Mouse (Mus musculus): ENCODE measurements around the gene Use1.
A peak's percentile ranks its signal among the peaks of the same experiment; 100 is the strongest.

Use1 gene

GRCm38 (mm10) chr8:71403107-71403885 is 36.6 kb downstream of the Use1 start:
- peak in 1 of 2 experiments; percentile 2 for DNase-seq

- peak in 1 of 2 experiments; percentile 3 for DNase-seq
These were observed 37.4 kb downstream of the Use1 start for GRCm38 (mm10) chr8:71404011-71404410.

- DNase-seq, result peak in 1 of 2 experiments; percentile 4
These were observed 38.3 kb downstream of the Use1 start for GRCm38 (mm10) chr8:71404951-71405351.

- peak; percentile 88 to 98 for DNase-seq
These were observed 38.9 kb downstream of the Use1 start, which contains the start of gene Ankle1 for GRCm38 (mm10) chr8:71405401-71406098. Gene Ankle1, plus strand, starts transcription at chr8:71406010.

- peak; percentile 52 to 63 for DNase-seq
These were observed 39.7 kb downstream of the Use1 start for GRCm38 (mm10) chr8:71406099-71407015.

- DNase-seq, result no peak
These were observed 40.8 kb downstream of the Use1 start for GRCm38 (mm10) chr8:71407441-71407840.

- no peak for DNase-seq
These were observed 41.6 kb downstream of the Use1 start for GRCm38 (mm10) chr8:71408231-71408630.

GRCm38 (mm10) chr8:71411535-71412273 is 45.1 kb downstream of the Use1 start:
- no peak for DNase-seq

Measured in spleen, adult 18-20 months (tissue).